In the genomic region with DNA sequence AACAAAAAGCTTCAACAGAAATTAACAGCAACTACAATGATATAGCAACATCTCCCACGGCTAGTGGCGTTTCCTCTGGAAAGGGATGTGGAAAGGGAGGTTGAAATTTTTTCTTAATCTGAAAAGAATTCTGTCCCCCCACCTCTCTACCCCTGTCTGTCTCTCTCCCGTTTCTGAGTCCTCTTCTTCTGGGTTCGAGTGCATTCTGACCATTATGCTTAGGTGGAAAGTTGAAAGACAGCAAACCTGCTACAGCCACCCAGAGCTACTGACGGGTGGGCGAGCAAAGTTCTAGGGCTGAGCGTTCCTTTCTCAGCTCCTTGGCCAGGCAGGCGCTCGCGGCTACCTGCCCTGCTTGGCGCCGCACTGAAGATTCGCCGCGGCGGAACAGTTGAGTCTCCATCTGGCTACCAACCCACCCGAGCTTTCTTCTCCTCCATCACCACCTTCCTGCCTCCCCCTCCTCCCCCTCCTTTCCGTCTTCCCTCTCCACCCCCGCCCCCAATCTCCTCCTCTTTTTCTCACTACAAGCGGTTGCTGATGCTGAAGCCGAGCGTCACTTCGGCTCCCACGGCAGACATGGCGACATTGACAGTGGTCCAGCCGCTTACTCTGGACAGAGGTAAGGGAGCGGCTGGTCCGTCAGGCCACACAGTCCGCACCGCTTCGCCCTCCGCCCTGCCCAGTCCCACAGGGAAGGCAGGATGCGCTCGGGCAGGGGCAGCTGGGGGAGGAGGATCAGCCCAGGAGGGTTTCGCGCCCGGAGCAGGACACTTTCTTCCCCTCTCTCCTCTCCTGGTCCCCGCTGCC, we compare ENCODE assay signal across 8 mouse cellular contexts. TPM values are rescaled to one million over a fixed set of nuclear protein-coding genes. Genes with fewer than 3 reads are reported as not detected.
DNase-seq lines count a peak whose midpoint lies in the region; ATAC-seq lines count a peak whose summit lies in the region.
"Had no signal": no experiment of that assay in that cellular context is flagged by ENCODE, and none has a peak within 500 bp of the region (broad histone marks: within the 10 kb centered on the region; RNA-seq: fewer than 3 reads in every experiment).

Gene Lin7a, plus strand, starts transcription at position 366 of the 810 bp plus-strand sequence.

- H3K36me3 ChIP-seq in embryonic facial prominence, embryonic 14.5 days (ENCODE audit: control insufficient read depth, insufficient read depth, low read length): no peaks in the 10 kb centered on the region
- H3K36me3 ChIP-seq in hindbrain, embryonic 15.5 days: no peaks in the 10 kb centered on the region
- H3K36me3 ChIP-seq in neural tube, embryonic 12.5 days: no peaks in the 10 kb centered on the region

- peak within 1 kb of the TSS; percentile 55 for H3K27ac ChIP-seq in embryonic facial prominence, embryonic 14.5 days (replicated peaks; ENCODE audit: low read depth, low read length)
- peak within 1 kb of the TSS; percentile 88 for H3K27ac ChIP-seq in hindbrain, embryonic 15.5 days (replicated peaks)
- peak within 1 kb of the TSS; percentile 60 for H3K27ac ChIP-seq in neural tube, embryonic 12.5 days

- WGBS in embryonic facial prominence, embryonic 14.5 days: 1% methylated on average over 38 of the region's 38 CpGs
- WGBS in hindbrain, embryonic 15.5 days: 1% methylated on average over 38 of the region's 38 CpGs
- under 1% methylated on average over 38 of the region's 38 CpGs for WGBS in neural tube, embryonic 12.5 days

- H3K4me3 ChIP-seq in embryonic facial prominence, embryonic 14.5 days (ENCODE audit: low read depth, low read length): peak within 1 kb of the TSS; percentile 68
- peak within 1 kb of the TSS; percentile 73 for H3K4me3 ChIP-seq in hindbrain, embryonic 15.5 days
- H3K4me3 ChIP-seq in neural tube, embryonic 12.5 days: peak within 1 kb of the TSS; percentile 73

- no peaks in the 10 kb centered on the region for H3K9me3 ChIP-seq in embryonic facial prominence, embryonic 14.5 days (ENCODE audit: control insufficient read depth, low read length)
- H3K9me3 ChIP-seq in hindbrain, embryonic 15.5 days: no peaks in the 10 kb centered on the region
- no peaks in the 10 kb centered on the region for H3K9me3 ChIP-seq in neural tube, embryonic 12.5 days

- no peaks in the 10 kb centered on the region for H3K4me1 ChIP-seq in embryonic facial prominence, embryonic 14.5 days (ENCODE audit: control insufficient read depth, insufficient read depth, low read length)
- peaks cover 14% of the 10 kb centered on the region for H3K4me1 ChIP-seq in hindbrain, embryonic 15.5 days (replicated peaks)
- peaks cover 4% of the 10 kb centered on the region; the same call in 1 of the 2 replicates for H3K4me1 ChIP-seq in neural tube, embryonic 12.5 days

- H3K4me2 ChIP-seq in embryonic facial prominence, embryonic 14.5 days (ENCODE audit: low read depth, low read length): peak within 1 kb of the TSS; percentile 98
- H3K4me2 ChIP-seq in hindbrain, embryonic 15.5 days: peak within 1 kb of the TSS; percentile 71
- peak within 1 kb of the TSS; percentile 90 for H3K4me2 ChIP-seq in neural tube, embryonic 12.5 days (replicated peaks)

- intact Hi-C loops in left cerebral cortex, postnatal 36 days (cut with DNase I): loop anchor here (5.0 to 10.0 kb wide), 3 partner anchors 116 to 463 kb away; no protein-coding TSS in a partner anchor

- ATAC-seq in embryonic facial prominence, embryonic 14.5 days (ENCODE audit: low read depth): peak; percentile 67
- peak; percentile 83 for ATAC-seq in hindbrain, embryonic 15.5 days (ENCODE audit: low FRiP score, low read depth)
- peak; percentile 81 for ATAC-seq in neural tube, embryonic 12.5 days (ENCODE audit: low FRiP score, low read depth)
- no peak for ATAC-seq in granulocyte monocyte progenitor cell, adult 5-6 weeks (replicated peaks; ENCODE audit: poor library complexity, severe bottlenecking)

- DNase-seq in 3134 (ENCODE audit: extremely low read depth, insufficient read length, low spot score) (peak; percentile 13), ES-CJ7 (ENCODE audit: low read depth, low spot score) (peak; percentile 16)
- DNase-seq in embryonic facial prominence, embryonic 14.5 days (ENCODE audit: low spot score): peak; percentile 42
- peak in 1 of 2 experiments; percentile 68 for DNase-seq in left cerebral cortex, postnatal 36 days (ENCODE audit: low spot score in 2 of 2)

- H3K9ac ChIP-seq in embryonic facial prominence, embryonic 14.5 days (ENCODE audit: low read depth, low read length): peak within 1 kb of the TSS; percentile 69
- H3K9ac ChIP-seq in hindbrain, embryonic 15.5 days: peak within 1 kb of the TSS; percentile 76
- peak within 1 kb of the TSS; percentile 84 for H3K9ac ChIP-seq in neural tube, embryonic 12.5 days

- peaks cover 33% of the 10 kb centered on the region for H3K27me3 ChIP-seq in embryonic facial prominence, embryonic 14.5 days (replicated peaks; ENCODE audit: control insufficient read depth, insufficient read depth, low read length)
- no peaks in the 10 kb centered on the region for H3K27me3 ChIP-seq in hindbrain, embryonic 15.5 days
- peaks cover 3% of the 10 kb centered on the region; the same call in 1 of the 2 replicates for H3K27me3 ChIP-seq in neural tube, embryonic 12.5 days (replicated peaks)

RNA-seq across cellular contexts. Expression of gene Lin7a, which starts in this region (rescaled TPM):
- polyA plus RNA-seq in embryonic facial prominence, embryonic 14.5 days (2014; fragmentation: Nextera tagmentation; extraction: Ambion mirVana): 4.8 and 5.0 TPM in 2 replicates
- 32.6 and 35.0 TPM in 2 replicates for polyA plus RNA-seq in hindbrain, embryonic 15.5 days (2015; fragmentation: Nextera tagmentation; extraction: Ambion mirVana)
- 10 to 100 TPM; 60.9 to 64.2 TPM for total RNA-seq in left cerebral cortex, postnatal 36 days (2021)
- 39.5 and 44.1 TPM in 2 replicates for polyA plus RNA-seq in neural tube, embryonic 12.5 days (2016; fragmentation: Nextera tagmentation; extraction: Ambion mirVana)
- not detected in 2 replicates for total RNA-seq in granulocyte monocyte progenitor cell, adult 5-6 weeks (2014; fragmentation: Nextera tagmentation)
- total RNA-seq in granulocyte monocyte progenitor cell, adult 5-6 weeks (2017): not detected in 2 replicates
- total RNA-seq: common myeloid progenitor, adult 5-6 weeks had no signal

Comparison
In these comparisons a context has a peak if more than half of its experiments do, and no peak if none do; other contexts are left out.
1. RNA of gene Lin7a (total RNA-seq): 60.9 to 64.2 TPM in left cerebral cortex, postnatal 36 days; not detected in granulocyte monocyte progenitor cell, adult 5-6 weeks; every median in the first group is over 10 times any median in the second.
2. Peak in every context shown above with its lines, with median percentiles within 50 percentile points of each other: H3K27ac ChIP-seq, H3K4me2 ChIP-seq, H3K4me3 ChIP-seq and H3K9ac ChIP-seq.